Mouse (Mus musculus) midbrain, embryonic 12.5 days (tissue): ENCODE data around the gene Sdhd. TPM values are rescaled to one million over a fixed set of nuclear protein-coding genes. Genes with fewer than 3 reads are reported as not detected.
"Not testable (repeated sequence)": the region's sequence is repeated elsewhere in the genome, so short reads cannot be mapped to it uniquely, and the experiment has no call there.

Experiments used
- ATAC-seq: fragments of 200-750 bp; cut with Nextera tagmentation; 2 replicates; pipeline ENCODE4 v1.8.0; 2017; ENCODE audit warnings: low read depth, moderate TSS enrichment, moderate library complexity; ENCODE audit not compliant: low FRiP score
- H3K27ac ChIP-seq: fragments of 300-500 bp; sonication (generic); replicated peaks from 2 replicates; pipeline ENCODE4 v1.5.1; 2016; ENCODE audit warnings: mild to moderate bottlenecking
- H3K27me3 ChIP-seq: fragments of 300-500 bp; sonication (generic); 2 replicates; pipeline ENCODE4 v1.6.1; 2016; ENCODE audit warnings: mild to moderate bottlenecking
- H3K36me3 ChIP-seq: fragments of 300-500 bp; sonication (generic); 2 replicates; pipeline ENCODE4 v1.6.1; 2016
- H3K4me1 ChIP-seq: fragments of 300-500 bp; sonication (generic); 2 replicates; pipeline ENCODE4 v1.6.1; 2016
- H3K4me2 ChIP-seq: fragments of 300-500 bp; sonication (generic); replicated peaks from 2 replicates; pipeline ENCODE4 v1.6.1; 2016; ENCODE audit warnings: mild to moderate bottlenecking, moderate library complexity
- H3K4me3 ChIP-seq: fragments of 300-500 bp; sonication (generic); 2 replicates; pipeline ENCODE4 v1.5.1; 2016; ENCODE audit warnings: mild to moderate bottlenecking
- H3K9ac ChIP-seq: fragments of 300-500 bp; sonication (generic); replicated peaks from 2 replicates; pipeline ENCODE4 v1.6.1; 2016; ENCODE audit warnings: mild to moderate bottlenecking, moderate library complexity
- H3K9me3 ChIP-seq: fragments of 300-500 bp; sonication (generic); 2 replicates; pipeline ENCODE4 v1.6.1; 2016; ENCODE audit warnings: mild to moderate bottlenecking
- WGBS: fragments of 180-500 bp; shearing (Covaris S2); methylation state at CpG from one replicate; pipeline ENCODE4 v1.1.7; 2016; 5-methylcytosine and 5-hydroxymethylcytosine counted together
- polyA plus RNA-seq: library from polyadenylated mRNA; unstranded; fragments of >200 nt; fragmentation: Nextera tagmentation; extraction: Ambion mirVana; gene quantifications from 2 replicates; pipeline ENCODE4 v1.2.1, GENCODE M21; 2016

Sdhd gene
- 209 and 224 TPM in 2 replicates for polyA plus RNA-seq

- Histone ChIP-seq H3K36me3 (peaks cover 46% of the 10 kb centered on the region), H3K9ac (peak within 1 kb of the TSS; percentile 88), H3K4me1 (peaks cover 23% of the 10 kb centered on the region), H3K9me3 (no peaks in the 10 kb centered on the region), H3K27me3 (no peaks in the 10 kb centered on the region), H3K4me3 (peak within 1 kb of the TSS; percentile 80), H3K4me2 (peak within 1 kb of the TSS; percentile 83), H3K27ac (peak within 1 kb of the TSS; percentile 88)
- ATAC-seq = peak; percentile 98
- WGBS = 1% methylated on average over 48 of the region's 48 CpGs
Observed at GRCm38 (mm10) chr9:50603189-50603997, at the start of gene Sdhd, which contains the start of gene Timm8b. Sdhd (minus strand) TSS chr9:50603812. Timm8b (plus strand) TSS chr9:50603910.

GRCm38 (mm10) chr9:50650503-50650902 is 46.9 kb upstream of the Sdhd start:
- WGBS = 95% methylated on average over 10 of the region's 10 CpGs
- no peaks in the 10 kb centered on the region for H3K9me3 ChIP-seq
- no peak overlapping the region for H3K27ac ChIP-seq
- peaks cover 93% of the 10 kb centered on the region for H3K36me3 ChIP-seq
- H3K9ac ChIP-seq = no peak overlapping the region
- H3K27me3 ChIP-seq = no peaks in the 10 kb centered on the region
- no peaks in the 10 kb centered on the region for H3K4me1 ChIP-seq
- H3K4me3 ChIP-seq = no peak overlapping the region
- no peak for ATAC-seq
- H3K4me2 ChIP-seq = no peak overlapping the region

GRCm38 (mm10) chr9:50646826-50647370 is 43.3 kb upstream of the Sdhd start:
- no peak overlapping the region for H3K4me2 ChIP-seq
- no peak overlapping the region for H3K9ac ChIP-seq
- WGBS = 84% methylated on average over 10 of the region's 10 CpGs
- no peak for ATAC-seq
- no peaks in the 10 kb centered on the region for H3K4me1 ChIP-seq
- H3K36me3 ChIP-seq = peaks cover 89% of the 10 kb centered on the region
- no peak overlapping the region for H3K27ac ChIP-seq
- no peaks in the 10 kb centered on the region for H3K27me3 ChIP-seq
- H3K9me3 ChIP-seq = no peaks in the 10 kb centered on the region
- no peak overlapping the region for H3K4me3 ChIP-seq

GRCm38 (mm10) chr9:50634270-50634669 is 30.7 kb upstream of the Sdhd start:
- Histone ChIP-seq H3K9me3 (no peaks in the 10 kb centered on the region), H3K4me2 (no peak overlapping the region), H3K4me3 (no peak overlapping the region), H3K9ac (no peak overlapping the region), H3K27ac (no peak overlapping the region), H3K36me3 (peaks cover 61% of the 10 kb centered on the region), H3K27me3 (no peaks in the 10 kb centered on the region), H3K4me1 (no peaks in the 10 kb centered on the region)
- ATAC-seq = no peak
- 96% methylated on average over 11 of the region's 11 CpGs for WGBS

- H3K27me3 ChIP-seq = no peaks in the 10 kb centered on the region
- no peak overlapping the region for H3K27ac ChIP-seq
- no peaks in the 10 kb centered on the region for H3K9me3 ChIP-seq
- H3K36me3 ChIP-seq = peaks cover 52% of the 10 kb centered on the region
- no peak overlapping the region for H3K4me2 ChIP-seq
- H3K9ac ChIP-seq = no peak overlapping the region
- H3K4me1 ChIP-seq = no peaks in the 10 kb centered on the region
- H3K4me3 ChIP-seq = no peak overlapping the region
- ATAC-seq = no peak
- WGBS = 67% methylated on average over 2 of the region's 2 CpGs
Observed at GRCm38 (mm10) chr9:50633059-50633458, 29.4 kb upstream of the Sdhd start.

- Histone ChIP-seq H3K4me3 (no peak overlapping the region), H3K9me3 (no peaks in the 10 kb centered on the region), H3K27me3 (no peaks in the 10 kb centered on the region), H3K9ac (no peak overlapping the region), H3K4me1 (no peaks in the 10 kb centered on the region), H3K27ac (no peak overlapping the region), H3K4me2 (no peak overlapping the region), H3K36me3 (peaks cover 46% of the 10 kb centered on the region)
- ATAC-seq = no peak
- 89% methylated on average over 6 of the region's 6 CpGs for WGBS
Observed at GRCm38 (mm10) chr9:50632016-50632688, 28.5 kb upstream of the Sdhd start.

- not testable (repeated sequence) for ATAC-seq, H3K9ac ChIP-seq, H3K9me3 ChIP-seq, H3K4me3 ChIP-seq, H3K27me3 ChIP-seq, H3K27ac ChIP-seq, H3K4me1 ChIP-seq, H3K4me2 ChIP-seq
- H3K36me3 ChIP-seq = peaks cover 36% of the 10 kb centered on the region
- WGBS = 92% methylated on average over 6 of the region's 8 CpGs
Observed at GRCm38 (mm10) chr9:50630903-50631302, 27.3 kb upstream of the Sdhd start.

GRCm38 (mm10) chr9:50617794-50618330 is 14.2 kb upstream of the Sdhd start:
- Histone ChIP-seq H3K9me3 (no peaks in the 10 kb centered on the region), H3K4me3 (peak overlapping the region; percentile 100), H3K36me3 (peaks cover 25% of the 10 kb centered on the region), H3K9ac (no peak overlapping the region), H3K4me1 (peaks cover 15% of the 10 kb centered on the region), H3K27ac (no peak overlapping the region), H3K4me2 (peak overlapping the region; percentile 83), H3K27me3 (no peaks in the 10 kb centered on the region)
- 0 out of 2 replicates have a peak, but pooled peaks have one; percentile 20 for ATAC-seq
- 65% methylated on average over 9 of the region's 9 CpGs for WGBS

GRCm38 (mm10) chr9:50616766-50617603 is 13.4 kb upstream of the Sdhd start, which contains the start of the genes Pih1d2 and Nkapd1:
Pih1d2 (plus strand) TSS chr9:50617321.
Nkapd1 (minus strand) TSS chr9:50617464.
- Histone ChIP-seq H3K9ac (peak within 1 kb of the TSS; percentile 94), H3K4me3 (peak within 1 kb of the TSS; percentile 100), H3K4me1 (peaks cover 15% of the 10 kb centered on the region), H3K4me2 (peak within 1 kb of the TSS; percentile 83), H3K9me3 (no peaks in the 10 kb centered on the region), H3K27ac (peak within 1 kb of the TSS; percentile 86), H3K36me3 (peaks cover 33% of the 10 kb centered on the region), H3K27me3 (no peaks in the 10 kb centered on the region)
- peak; percentile 95 for ATAC-seq
- under 1% methylated on average over 74 of the region's 81 CpGs for WGBS

GRCm38 (mm10) chr9:50616161-50616560 is 12.5 kb upstream of the Sdhd start:
- H3K4me3 ChIP-seq = peak overlapping the region; percentile 100
- H3K27ac ChIP-seq = no peak overlapping the region
- peaks cover 15% of the 10 kb centered on the region for H3K4me1 ChIP-seq
- WGBS = 36% methylated on average over 11 of the region's 11 CpGs
- H3K9me3 ChIP-seq = no peaks in the 10 kb centered on the region
- no peaks in the 10 kb centered on the region for H3K27me3 ChIP-seq
- peaks cover 40% of the 10 kb centered on the region for H3K36me3 ChIP-seq
- peak overlapping the region; percentile 94 for H3K9ac ChIP-seq
- no peak for ATAC-seq
- H3K4me2 ChIP-seq = peak overlapping the region; percentile 83

GRCm38 (mm10) chr9:50612115-50612514 is 8.5 kb upstream of the Sdhd start:
- Histone ChIP-seq H3K4me3 (no peak overlapping the region), H3K4me1 (peaks cover 11% of the 10 kb centered on the region), H3K27ac (no peak overlapping the region), H3K27me3 (no peaks in the 10 kb centered on the region), H3K9ac (no peak overlapping the region), H3K36me3 (peaks cover 74% of the 10 kb centered on the region), H3K4me2 (no peak overlapping the region), H3K9me3 (no peaks in the 10 kb centered on the region)
- no peak for ATAC-seq
- 93% methylated on average over 4 of the region's 4 CpGs for WGBS
